Mouse (Mus musculus) neutrophil, adult 83 days (primary cell): ENCODE measurements around the gene Mettl11b. TPM values are rescaled to one million over a fixed set of nuclear protein-coding genes. Genes with fewer than 3 reads are reported as not detected.

Source experiments
- total RNA-seq, 2 experiments: library from RNA; stranded (reverse); gene quantifications; one replicate each; pipeline ENCODE4 v1.2.4; 2023

The Mettl11b gene
- not detected for total RNA-seq

DNA sequence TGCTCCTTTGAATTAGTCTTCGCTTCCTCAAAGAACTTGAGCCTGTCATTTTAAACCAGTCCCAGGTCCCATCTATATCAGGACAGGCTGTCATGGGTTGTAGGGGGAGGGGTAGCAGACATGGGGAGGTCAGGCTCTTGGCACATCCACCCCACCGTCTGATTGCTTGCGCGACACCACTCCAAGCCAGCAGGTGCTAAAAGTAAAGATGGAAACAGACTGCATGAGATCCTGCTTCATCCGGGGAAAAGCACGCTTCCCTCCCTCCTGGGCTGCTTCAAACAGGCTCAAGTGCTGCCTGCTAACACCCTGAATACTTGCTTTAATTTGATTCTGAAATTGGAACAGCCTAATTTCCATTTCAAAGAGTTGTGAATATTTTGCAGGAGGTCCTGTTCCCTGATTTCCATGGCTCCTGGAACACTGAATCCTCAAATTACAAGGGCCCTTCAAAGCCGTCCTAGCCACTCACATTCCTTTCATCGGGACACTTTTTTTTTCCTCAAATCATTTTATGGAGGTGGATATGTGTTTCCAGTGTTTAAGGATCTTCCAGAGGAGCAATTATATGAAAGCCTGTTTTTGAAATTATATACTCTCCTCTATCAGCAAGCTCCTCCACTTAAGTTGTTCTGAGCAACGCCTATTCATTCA, at the start of gene Mettl11b:
Mettl11b (minus strand) TSS at position 127 of the 654 bp plus-strand sequence.

Other genes with a start within 250 kb of the Mettl11b start
- 1 to 10 TPM; 2.5 to 2.7 TPM for gene Kifap3, start 54.4 kb upstream of the Mettl11b start, total RNA-seq
- gene Scyl3, start 203.9 kb upstream of the Mettl11b start, total RNA-seq = 10 to 100 TPM; 20.0 to 21.5 TPM